Mouse (Mus musculus) kidney, embryonic 16.5 days (tissue): ENCODE measurements around the gene Nol8. TPM values are rescaled to one million over a fixed set of nuclear protein-coding genes. Genes with fewer than 3 reads are reported as not detected.

ENCODE experiments used
- ATAC-seq: fragments of 200-750 bp; cut with Nextera tagmentation; 2 replicates; pipeline ENCODE4 v1.8.0; 2017; ENCODE audit warnings: moderate TSS enrichment; ENCODE audit not compliant: low FRiP score, low TSS enrichment
- H3K27ac ChIP-seq: fragments of 300-500 bp; sonication (generic); 2 replicates; pipeline ENCODE4 v1.5.1; 2014; ENCODE audit warnings: low read length
- H3K27me3 ChIP-seq: fragments of 300-500 bp; sonication (generic); 2 replicates; pipeline ENCODE4 v1.6.1; 2014; ENCODE audit warnings: low read length, control low read depth, mixed read lengths; ENCODE audit not compliant: insufficient read depth
- H3K36me3 ChIP-seq: fragments of 300-500 bp; sonication (generic); 2 replicates; pipeline ENCODE4 v1.6.1; 2014; ENCODE audit warnings: low read length, control low read depth, mixed read lengths; ENCODE audit not compliant: insufficient read depth
- H3K4me1 ChIP-seq: fragments of 300-500 bp; sonication (generic); 2 replicates; pipeline ENCODE4 v1.6.1; 2014; ENCODE audit warnings: low read length, control low read depth, mixed read lengths; ENCODE audit not compliant: insufficient read depth
- H3K4me2 ChIP-seq: fragments of 300-500 bp; sonication (generic); replicated peaks from 2 replicates; pipeline ENCODE4 v1.6.1; 2014; ENCODE audit warnings: low read depth, low read length
- H3K4me3 ChIP-seq: fragments of 300-500 bp; sonication (generic); 2 replicates; pipeline ENCODE4 v1.5.1; 2014; ENCODE audit warnings: mild to moderate bottlenecking, low read length
- H3K9ac ChIP-seq: fragments of 300-500 bp; sonication (generic); replicated peaks from 2 replicates; pipeline ENCODE4 v1.6.1; 2014; ENCODE audit warnings: low read length
- H3K9me3 ChIP-seq: fragments of 300-500 bp; sonication (generic); 2 replicates; pipeline ENCODE4 v1.6.1; 2016; ENCODE audit warnings: low read length, control low read depth
- WGBS: fragments of 180-500 bp; shearing (Covaris S2); extraction: QIAGEN DNeasy Blood & Tissue Kit; methylation state at CpG from one replicate; pipeline ENCODE4 v1.1.7; 2014; 5-methylcytosine and 5-hydroxymethylcytosine counted together
- polyA plus RNA-seq: library from polyadenylated mRNA; unstranded; fragments of >200 nt; fragmentation: Nextera tagmentation; extraction: Ambion mirVana; gene quantifications from 2 replicates; pipeline ENCODE4 v1.2.1, GENCODE M21; 2015

Nol8 gene
- polyA plus RNA-seq, 1 experiment from 2014 or later, result 15.1 TPM

GRCm38 (mm10) chr13:49642650-49643049 lies 10.2 kb upstream of the Nol8 start:
- 79% methylated on average over 6 of the region's 6 CpGs for WGBS
- Histone ChIP-seq H3K36me3 (no peaks in the 10 kb centered on the region), H3K4me1 (no peaks in the 10 kb centered on the region), H3K9me3 (no peaks in the 10 kb centered on the region), H3K27me3 (no peaks in the 10 kb centered on the region), H3K27ac (no peak overlapping the region), H3K4me2 (no peak overlapping the region), H3K4me3 (no peak overlapping the region), H3K9ac (no peak overlapping the region)
- no peak for ATAC-seq

DNA sequence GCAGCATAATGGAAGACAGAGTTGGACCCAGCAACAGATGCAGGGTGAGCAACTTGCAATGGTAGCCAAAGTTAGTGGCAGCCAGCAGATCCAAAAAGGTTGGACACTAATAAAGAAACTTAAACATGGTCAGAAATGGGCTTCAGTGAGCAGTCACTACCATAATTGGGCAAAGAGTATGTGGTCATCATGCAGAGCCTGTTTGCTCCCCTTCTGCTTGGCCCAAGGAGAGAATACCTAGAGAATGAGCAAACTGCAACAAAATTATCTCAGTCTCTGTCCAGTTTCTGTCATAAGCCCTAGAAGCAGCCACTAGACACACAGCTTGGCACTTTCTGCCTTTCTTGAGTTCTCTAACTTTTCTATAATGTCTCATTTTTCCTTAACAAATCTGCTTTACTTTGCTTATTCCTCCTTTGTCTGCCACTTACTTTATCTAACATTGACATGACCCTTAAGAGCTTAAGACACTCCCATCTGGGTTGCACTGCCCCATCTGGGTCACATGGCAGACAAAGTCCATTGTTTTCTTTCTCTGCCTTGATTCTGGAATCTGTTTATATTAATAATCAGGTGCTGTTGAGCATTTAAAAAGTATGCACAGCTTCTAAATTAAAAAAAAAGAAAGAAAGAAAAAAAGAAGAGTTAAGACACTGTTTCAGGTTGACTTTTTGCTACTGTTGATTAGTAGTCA lies 9.1 kb upstream of the Nol8 start:
- H3K9me3 ChIP-seq, result no peaks in the 10 kb centered on the region
- H3K9ac ChIP-seq, result no peak overlapping the region
- H3K4me2 ChIP-seq, result no peak overlapping the region
- no peaks in the 10 kb centered on the region for H3K27me3 ChIP-seq
- H3K4me1 ChIP-seq, result no peaks in the 10 kb centered on the region
- no peak overlapping the region for H3K27ac ChIP-seq
- no peaks in the 10 kb centered on the region for H3K36me3 ChIP-seq
- no peak for ATAC-seq
- H3K4me3 ChIP-seq, result no peak overlapping the region

GRCm38 (mm10) chr13:49644731-49645529 lies 7.9 kb upstream of the Nol8 start:
- H3K9me3 ChIP-seq, result no peaks in the 10 kb centered on the region
- H3K4me1 ChIP-seq, result no peaks in the 10 kb centered on the region
- no peak overlapping the region for H3K4me3 ChIP-seq
- no peak overlapping the region for H3K27ac ChIP-seq
- H3K4me2 ChIP-seq, result no peak overlapping the region
- no peak for ATAC-seq
- no peak overlapping the region for H3K9ac ChIP-seq
- WGBS, result 73% methylated on average over 2 of the region's 2 CpGs
- H3K27me3 ChIP-seq, result no peaks in the 10 kb centered on the region
- no peaks in the 10 kb centered on the region for H3K36me3 ChIP-seq

DNA sequence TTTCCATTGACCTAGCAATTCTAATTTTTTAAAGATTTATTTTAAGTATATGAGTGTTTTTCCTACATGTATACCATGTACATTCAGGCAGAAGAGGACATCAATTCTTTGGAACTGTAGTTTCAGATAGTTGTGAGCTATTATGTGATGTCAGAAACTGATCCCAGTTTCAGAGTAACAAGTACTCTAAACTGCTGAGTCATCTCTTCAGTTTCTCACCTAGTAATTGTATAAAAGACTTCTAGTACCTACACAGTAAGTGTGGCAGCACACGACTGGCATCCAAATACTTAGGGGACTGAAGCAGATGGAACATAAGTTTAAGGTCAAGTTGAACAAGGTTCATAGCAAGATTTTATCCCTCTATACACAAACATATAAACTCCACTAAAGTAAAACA lies 6.9 kb upstream of the Nol8 start:
- Histone ChIP-seq H3K9ac (no peak overlapping the region), H3K4me2 (no peak overlapping the region), H3K4me3 (no peak overlapping the region), H3K27me3 (no peaks in the 10 kb centered on the region), H3K27ac (no peak overlapping the region), H3K4me1 (no peaks in the 10 kb centered on the region), H3K36me3 (no peaks in the 10 kb centered on the region), H3K9me3 (no peaks in the 10 kb centered on the region)
- WGBS, result 83% methylated on average over 1 of the region's 1 CpGs
- no peak for ATAC-seq

DNA sequence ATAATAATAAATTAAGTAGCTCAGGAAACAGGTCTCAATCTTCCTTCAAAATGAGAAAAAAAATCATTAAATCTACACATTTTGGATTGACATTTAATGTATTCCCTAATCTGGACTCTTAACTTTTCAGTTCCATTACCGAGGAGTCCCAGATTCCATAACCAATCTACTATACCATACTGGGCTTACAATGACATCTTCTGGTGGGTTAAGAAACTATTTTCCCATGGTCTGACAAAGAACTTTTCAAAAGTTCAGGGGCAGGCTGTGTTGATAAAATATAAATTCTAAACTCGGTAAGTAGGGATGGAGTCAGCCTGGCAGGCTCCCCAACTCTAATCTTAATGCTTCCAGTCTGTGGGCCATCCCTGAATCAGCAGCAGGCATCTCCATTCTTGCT lies 1.7 kb upstream of the Nol8 start:
- Histone ChIP-seq H3K4me1 (peaks cover 12% of the 10 kb centered on the region), H3K4me3 (no peak overlapping the region), H3K36me3 (0 out of 2 replicates have a peak, but pooled peaks cover 3% of the 10 kb centered on the region), H3K27ac (no peak overlapping the region), H3K4me2 (peak overlapping the region; percentile 81; the same call in 1 of the 2 replicates), H3K9me3 (no peaks in the 10 kb centered on the region), H3K9ac (no peak overlapping the region), H3K27me3 (no peaks in the 10 kb centered on the region)
- no peak for ATAC-seq
- WGBS, result 53% methylated on average over 2 of the region's 2 CpGs

DNA sequence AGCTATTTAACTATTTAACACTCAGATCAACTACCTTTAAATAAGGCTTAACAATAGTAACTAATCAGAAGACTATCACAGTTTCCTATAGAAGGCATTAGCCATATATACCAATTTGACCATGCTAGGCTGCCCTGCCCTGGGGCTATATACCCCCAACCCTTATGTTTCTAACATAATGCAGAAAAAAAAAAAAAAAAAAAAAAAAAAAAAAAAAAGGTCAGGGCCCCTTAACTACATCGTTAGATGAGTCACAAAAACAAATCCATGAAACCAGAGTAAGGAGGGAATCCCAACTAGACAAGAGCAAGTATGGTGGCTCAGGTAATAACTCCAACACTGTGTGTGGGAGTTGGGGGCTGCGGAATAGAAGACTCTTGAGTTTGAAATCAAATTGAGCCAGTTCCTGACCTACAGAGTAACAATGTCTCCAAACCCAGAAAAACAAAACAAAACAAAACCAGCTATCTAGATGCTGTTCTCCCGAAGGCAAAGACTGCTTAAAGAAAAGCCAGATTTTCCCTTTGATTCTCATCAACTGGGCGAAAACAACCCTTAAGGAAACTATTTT lies 1.0 kb upstream of the Nol8 start:
- no peaks in the 10 kb centered on the region for H3K27me3 ChIP-seq
- 4% methylated on average over 4 of the region's 4 CpGs for WGBS
- peaks cover 12% of the 10 kb centered on the region for H3K4me1 ChIP-seq
- no peak for ATAC-seq
- H3K9me3 ChIP-seq, result no peaks in the 10 kb centered on the region
- H3K36me3 ChIP-seq, result 0 out of 2 replicates have a peak, but pooled peaks cover 3% of the 10 kb centered on the region
- peak overlapping the region; percentile 58 for H3K9ac ChIP-seq
- no peak overlapping the region for H3K27ac ChIP-seq
- H3K4me2 ChIP-seq, result peak overlapping the region; percentile 81
- peak overlapping the region; percentile 87 for H3K4me3 ChIP-seq

DNA sequence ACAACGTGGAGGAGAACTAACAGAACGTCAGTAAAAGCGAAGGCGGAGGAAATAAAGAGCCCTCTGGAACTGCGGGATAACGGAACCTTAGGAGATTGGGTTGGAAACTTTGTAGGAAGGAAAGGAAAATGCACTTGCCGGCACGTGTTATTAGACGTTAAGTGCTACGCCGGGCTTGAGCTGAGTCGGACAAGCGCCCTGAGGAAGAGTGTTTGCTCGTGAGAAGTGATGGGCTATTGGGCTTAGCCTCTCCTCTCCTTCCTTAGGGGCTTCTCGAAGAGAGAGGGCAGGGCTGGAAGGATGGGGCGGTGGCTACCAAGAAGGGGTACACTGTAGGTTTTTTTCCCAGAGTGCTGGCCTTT lies 283 bp downstream of the Nol8 start:
- Histone ChIP-seq H3K9me3 (no peaks in the 10 kb centered on the region), H3K36me3 (0 out of 2 replicates have a peak, but pooled peaks cover 5% of the 10 kb centered on the region), H3K4me1 (peaks cover 12% of the 10 kb centered on the region), H3K9ac (peak overlapping the region; percentile 67), H3K27me3 (no peaks in the 10 kb centered on the region), H3K4me3 (peak overlapping the region; percentile 87), H3K27ac (no peak overlapping the region), H3K4me2 (peak overlapping the region; percentile 67)
- ATAC-seq, result peak; percentile 81
- 0% methylated on average over 15 of the region's 16 CpGs for WGBS

- Histone ChIP-seq H3K9ac (no peak overlapping the region), H3K4me1 (peaks cover 6% of the 10 kb centered on the region), H3K36me3 (peaks cover 19% of the 10 kb centered on the region), H3K27ac (no peak overlapping the region), H3K27me3 (no peaks in the 10 kb centered on the region), H3K4me3 (no peak overlapping the region), H3K4me2 (no peak overlapping the region), H3K9me3 (no peaks in the 10 kb centered on the region)
- WGBS, result 89% methylated on average over 2 of the region's 2 CpGs
- ATAC-seq, result no peak
Measured at GRCm38 (mm10) chr13:49677793-49678192, 24.9 kb downstream of the Nol8 start.

GRCm38 (mm10) chr13:49681351-49682232 lies 28.7 kb downstream of the Nol8 start, which contains the start of gene Iars:
Gene Iars (plus strand): TSS chr13:49682100.
- Histone ChIP-seq H3K4me2 (peak within 1 kb of the TSS; percentile 79), H3K27ac (peak within 1 kb of the TSS; percentile 72), H3K9me3 (no peaks in the 10 kb centered on the region), H3K36me3 (peaks cover 8% of the 10 kb centered on the region; the same call in 1 of the 2 replicates), H3K4me3 (peak within 1 kb of the TSS; percentile 91), H3K9ac (peak within 1 kb of the TSS; percentile 79), H3K27me3 (no peaks in the 10 kb centered on the region), H3K4me1 (peaks cover 16% of the 10 kb centered on the region)
- peak; percentile 100 for ATAC-seq
- 5% methylated on average over 26 of the region's 26 CpGs for WGBS
